Mouse (Mus musculus): ENCODE data around the gene 1110008P14Rik.

- TF ChIP-seq CTCF (IDR thresholded peaks at IDR 0.05; ENCODE audit: low read depth) (no peak), EP300 (optimal IDR thresholded peaks at IDR 0.05) (no peak)
These were observed 35.7 kb upstream of the 1110008P14Rik start for GRCm38 (mm10) chr2:32417486-32417885.
